Mouse (Mus musculus) ZHBTc4 (cell line): ENCODE data around the gene Uimc1.
"Not testable (repeated sequence)": the region's sequence is repeated elsewhere in the genome, so short reads cannot be mapped to it uniquely, and the experiment has no call there.

Experiments used
- DNase-seq: peaks from one replicate; pipeline ENCODE4 v3.0.0-alpha.2; 2011; ENCODE audit warnings: low read depth, low spot score

Uimc1 gene

GRCm38 (mm10) chr13:55099726-55100478 lies at the start of gene Uimc1:
TSS of gene Uimc1 (minus strand) at chr13:55100300.
- DNase-seq: peak; percentile 94

- DNase-seq: no peak
These were observed 40.2 kb upstream of the Uimc1 start for GRCm38 (mm10) chr13:55140271-55140670.

GRCm38 (mm10) chr13:55135382-55135781 lies 35.3 kb upstream of the Uimc1 start:
- peak; percentile 57 for DNase-seq

GRCm38 (mm10) chr13:55133448-55133847 lies 33.3 kb upstream of the Uimc1 start, which contains the start of gene Gm17617:
TSS of gene Gm17617 (minus strand) at chr13:55133548.
- no peak for DNase-seq

GRCm38 (mm10) chr13:55124903-55125302 lies 24.8 kb upstream of the Uimc1 start:
- DNase-seq: no peak

- DNase-seq: no peak
These were observed 14.3 kb upstream of the Uimc1 start for GRCm38 (mm10) chr13:55114375-55114774.

GRCm38 (mm10) chr13:55107694-55108093 lies 7.6 kb upstream of the Uimc1 start:
- DNase-seq: no peak

GRCm38 (mm10) chr13:55107116-55107515 lies 7.0 kb upstream of the Uimc1 start:
- no peak for DNase-seq

GRCm38 (mm10) chr13:55105953-55106691 lies 6.0 kb upstream of the Uimc1 start:
- DNase-seq: no peak

- DNase-seq: peak; percentile 98
These were observed 5.2 kb upstream of the Uimc1 start, which contains the start of gene Zfp346 for GRCm38 (mm10) chr13:55105045-55105952. TSS of gene Zfp346 (plus strand) at chr13:55105311.

GRCm38 (mm10) chr13:55103351-55103750 lies 3.3 kb upstream of the Uimc1 start:
- DNase-seq: no peak

GRCm38 (mm10) chr13:55102366-55102765 lies 2.3 kb upstream of the Uimc1 start:
- no peak for DNase-seq

GRCm38 (mm10) chr13:55101627-55102026 lies 1.5 kb upstream of the Uimc1 start:
- DNase-seq: peak; percentile 42

GRCm38 (mm10) chr13:55099066-55099725 lies 904 bp downstream of the Uimc1 start:
- peak; percentile 60 for DNase-seq

- not testable (repeated sequence) for DNase-seq
These were observed 2.3 kb downstream of the Uimc1 start for GRCm38 (mm10) chr13:55097841-55098240.

GRCm38 (mm10) chr13:55092588-55092987 lies 7.5 kb downstream of the Uimc1 start:
- DNase-seq: no peak

- no peak for DNase-seq
These were observed 24.5 kb downstream of the Uimc1 start for GRCm38 (mm10) chr13:55075597-55075996.

GRCm38 (mm10) chr13:55071322-55071721 lies 28.8 kb downstream of the Uimc1 start:
- DNase-seq: peak; percentile 54

- DNase-seq: no peak
These were observed 30.4 kb downstream of the Uimc1 start for GRCm38 (mm10) chr13:55069719-55070118.

GRCm38 (mm10) chr13:55063276-55063675 lies 36.8 kb downstream of the Uimc1 start:
- DNase-seq: no peak

GRCm38 (mm10) chr13:55058042-55058441 lies 42.1 kb downstream of the Uimc1 start:
- DNase-seq: peak; percentile 69
